Mouse (Mus musculus) CH12.LX (cell line): Measurements from ENCODE around the gene Sidt2.

ENCODE experiments used
- CHD2 ChIP-seq: IDR thresholded peaks from 2 replicates; pipeline ENCODE4 v1.6.1; 2011; ENCODE audit warnings: low read length, improper control_type of control experiment
- CTCF ChIP-seq, 2 experiments: IDR thresholded peaks in 1 of 2; conservative IDR thresholded peaks in 1 of 2; 2 replicates each; pipeline ENCODE4 v1.5.1; 2011 to 2012; ENCODE audit warnings: low read depth in 2 of 2, low read length in 2 of 2, improper control_type of control experiment in 1 of 2, inconsistent platforms in 1 of 2, mild to moderate bottlenecking in 1 of 2, moderate library complexity in 1 of 2
- ETS1 ChIP-seq: conservative IDR thresholded peaks from 2 replicates; pipeline ENCODE4 v1.6.1; 2012; ENCODE audit warnings: low read depth, mild to moderate bottlenecking, inconsistent platforms, low read length, improper control_type of control experiment, moderate library complexity
- JUND ChIP-seq: conservative IDR thresholded peaks from 2 replicates; pipeline ENCODE4 v1.6.1; 2011; ENCODE audit warnings: low read depth, low read length, improper control_type of control experiment
- MAFK ChIP-seq: IDR thresholded peaks from 2 replicates; pipeline ENCODE4 v1.6.1; 2011; ENCODE audit warnings: low read length, improper control_type of control experiment; ENCODE audit not compliant: insufficient replicate concordance
- PAX5 ChIP-seq: IDR thresholded peaks from 2 replicates; pipeline ENCODE4 v1.6.1; 2012; ENCODE audit warnings: low read length, inconsistent platforms, mixed read lengths
- POLR2A ChIP-seq: IDR thresholded peaks from 2 replicates; pipeline ENCODE4 v1.6.1; 2011; ENCODE audit warnings: low read depth, mild to moderate bottlenecking, improper control_type of control experiment, low read length
- RAD21 ChIP-seq: IDR thresholded peaks from 2 replicates; pipeline ENCODE4 v1.6.1; 2011; ENCODE audit warnings: low read depth, mild to moderate bottlenecking, low read length, improper control_type of control experiment, moderate library complexity
- SMC3 ChIP-seq: IDR thresholded peaks from 2 replicates; pipeline ENCODE4 v1.6.1; 2011; ENCODE audit warnings: low read depth, low read length, improper control_type of control experiment
- TCF12 ChIP-seq: IDR thresholded peaks from 2 replicates; pipeline ENCODE4 v1.6.1; 2014; ENCODE audit warnings: low read depth, mild to moderate bottlenecking, inconsistent platforms, low read length, improper control_type of control experiment
- USF1 ChIP-seq: IDR thresholded peaks from 2 replicates; pipeline ENCODE4 v1.6.1; 2014; ENCODE audit warnings: low read depth, mild to moderate bottlenecking, inconsistent platforms, low read length, improper control_type of control experiment
- USF2 ChIP-seq: conservative IDR thresholded peaks from 2 replicates; pipeline ENCODE4 v1.6.1; 2011; ENCODE audit warnings: low read depth, low read length, improper control_type of control experiment
- ZNF384 ChIP-seq: IDR thresholded peaks from 2 replicates; pipeline ENCODE4 v1.6.1; 2012; ENCODE audit warnings: low read depth, low read length, improper control_type of control experiment, inconsistent platforms

- TF ChIP-seq USF2, result no peak
- peak; percentile 63 for TF ChIP-seq ZNF384
- TF ChIP-seq JUND, result no peak
- no peak; a peak in 1 of 4 replicates for TF ChIP-seq CTCF (conservative IDR thresholded peaks at IDR 0.05 in 1 of 2, IDR thresholded peaks at IDR 0.05 in 1 of 2; ENCODE audit: low read depth in 2 of 2, low read length in 2 of 2)
- TF ChIP-seq MAFK, result no peak
- no peak for TF ChIP-seq POLR2A
- TF ChIP-seq CHD2, result no peak
- no peak for TF ChIP-seq RAD21
- TF ChIP-seq ETS1, result no peak
- TF ChIP-seq SMC3, result no peak
- TF ChIP-seq USF1, result no peak
- TF ChIP-seq PAX5, result no peak
- TF ChIP-seq TCF12, result no peak
Observed at GRCm38 (mm10) chr9:45983676-45984408, 28.8 kb upstream of the Sidt2 start.
